Mouse (Mus musculus) thymus, postnatal 10 days (tissue): ENCODE data around the gene Ifngr1.

Experiments used
- DNase-seq, 2 experiments: peaks; one replicate each; pipeline ENCODE4 v3.0.0; 2021; ENCODE audit warnings: low spot score in 2 of 2

Ifngr1 gene

GRCm38 (mm10) chr10:19639630-19640029 is 47.9 kb downstream of the Ifngr1 start:
- no peak for DNase-seq

- no peak for DNase-seq
These were observed 53.4 kb downstream of the Ifngr1 start for GRCm38 (mm10) chr10:19645119-19645518.

- DNase-seq = no peak
These were observed 65.7 kb downstream of the Ifngr1 start for GRCm38 (mm10) chr10:19657426-19657825.
